Mouse (Mus musculus) MEL (cell line): ENCODE measurements around the gene Bdh1. TPM values are rescaled to one million over a fixed set of nuclear protein-coding genes. Genes with fewer than 3 reads are reported as not detected.

Experiments
- DNase-seq: peaks from one replicate; pipeline ENCODE4 v3.0.0; 2011; ENCODE audit warnings: low read depth, low spot score
- H3K27ac ChIP-seq: 2 replicates; pipeline ENCODE4 v1.5.1; 2012; ENCODE audit warnings: low read depth, mild to moderate bottlenecking, control low read depth, low read length, moderate library complexity; ENCODE audit not compliant: control insufficient read depth
- H3K27me3 ChIP-seq, 2 experiments: fragments of 150-350 bp in 1 of 2; sonication (generic) in 1 of 2; 2 replicates each; pipeline ENCODE4 v1.6.1; 2012; ENCODE audit warnings: low read length in 2 of 2, mild to moderate bottlenecking in 2 of 2, improper control_type of control experiment in 1 of 2, moderate library complexity in 1 of 2; ENCODE audit not compliant: insufficient read depth in 2 of 2, control insufficient read depth in 1 of 2
- H3K36me3 ChIP-seq, 2 experiments: 2 replicates each; pipeline ENCODE4 v1.6.1; 2012 to 2014; ENCODE audit warnings: low read length in 2 of 2, improper control_type of control experiment in 1 of 2, inconsistent platforms in 1 of 2, mild to moderate bottlenecking in 1 of 2; ENCODE audit not compliant: insufficient read depth in 2 of 2, control insufficient read depth in 1 of 2
- H3K4me1 ChIP-seq, 2 experiments: fragments of 150-350 bp in 1 of 2; sonication (generic) in 1 of 2; 2 replicates each; pipeline ENCODE4 v1.6.1; 2012; ENCODE audit warnings: low read length in 2 of 2, improper control_type of control experiment in 1 of 2, mild to moderate bottlenecking in 1 of 2; ENCODE audit not compliant: insufficient read depth in 2 of 2, control insufficient read depth in 1 of 2
- H3K4me3 ChIP-seq, 2 experiments: fragments of 150-350 bp in 1 of 2; sonication (generic) in 1 of 2; 2 replicates each; pipeline ENCODE4 v1.5.1; 2012; ENCODE audit warnings: low read depth in 2 of 2, low read length in 2 of 2, mild to moderate bottlenecking in 2 of 2, moderate library complexity in 2 of 2, control low read depth in 1 of 2, improper control_type of control experiment in 1 of 2; ENCODE audit not compliant: control insufficient read depth in 1 of 2, insufficient read depth in 1 of 2
- H3K79me2 ChIP-seq: 2 replicates; pipeline ENCODE4 v1.6.1; 2012; ENCODE audit warnings: mild to moderate bottlenecking, low read length, moderate library complexity; ENCODE audit not compliant: control insufficient read depth, poor library complexity, insufficient read depth
- H3K9ac ChIP-seq: 2 replicates; pipeline ENCODE4 v1.6.1; 2012; ENCODE audit warnings: low read depth, mild to moderate bottlenecking, control low read depth, low read length, moderate library complexity; ENCODE audit not compliant: control insufficient read depth, poor library complexity, severe bottlenecking
- H3K9me3 ChIP-seq: fragments of 150-350 bp; sonication (generic); replicated peaks from 2 replicates; pipeline ENCODE4 v1.6.1; 2012; ENCODE audit warnings: mild to moderate bottlenecking, low read length, improper control_type of control experiment, moderate library complexity; ENCODE audit not compliant: insufficient read depth
- ETS1 ChIP-seq: IDR thresholded peaks from 2 replicates; pipeline ENCODE4 v1.6.1; 2012; ENCODE audit warnings: low read depth, mild to moderate bottlenecking, inconsistent platforms, low read length, improper control_type of control experiment, moderate library complexity
- GABPA ChIP-seq: IDR thresholded peaks from 2 replicates; pipeline ENCODE4 v1.6.1; 2012; ENCODE audit warnings: low read depth, mild to moderate bottlenecking, inconsistent platforms, low read length, improper control_type of control experiment, moderate library complexity
- GATA1 ChIP-seq: IDR thresholded peaks from 2 replicates; pipeline ENCODE4 v1.6.1; 2011; ENCODE audit warnings: low read depth, low read length, improper control_type of control experiment
- KAT2A ChIP-seq: conservative IDR thresholded peaks from 2 replicates; pipeline ENCODE4 v1.6.1; 2012; ENCODE audit warnings: low read depth, low read length, improper control_type of control experiment, inconsistent platforms
- MAFK ChIP-seq: IDR thresholded peaks from 2 replicates; pipeline ENCODE4 v1.6.1; 2011; ENCODE audit warnings: low read depth, mild to moderate bottlenecking, low read length, improper control_type of control experiment, borderline replicate concordance
- MEF2A ChIP-seq: IDR thresholded peaks from 2 replicates; pipeline ENCODE4 v1.6.1; 2014; ENCODE audit warnings: low read depth, mild to moderate bottlenecking, inconsistent platforms, low read length, improper control_type of control experiment; ENCODE audit not compliant: poor library complexity, insufficient replicate concordance, severe bottlenecking; ENCODE audit errors: extremely low read depth
- MYB ChIP-seq: IDR thresholded peaks from 2 replicates; pipeline ENCODE4 v1.6.1; 2011; ENCODE audit warnings: mild to moderate bottlenecking, low read depth, low read length, improper control_type of control experiment
- MYC ChIP-seq: IDR thresholded peaks from 2 replicates; pipeline ENCODE4 v1.6.1; 2011; ENCODE audit warnings: low read depth, mild to moderate bottlenecking, low read length, improper control_type of control experiment, moderate library complexity
- NELFE ChIP-seq: IDR thresholded peaks from 2 replicates; pipeline ENCODE4 v1.6.1; 2011; ENCODE audit warnings: low read depth, low read length, improper control_type of control experiment
- NRF1 ChIP-seq: IDR thresholded peaks from 2 replicates; pipeline ENCODE4 v1.6.1; 2014; ENCODE audit warnings: low read depth, mild to moderate bottlenecking, inconsistent platforms, low read length, improper control_type of control experiment, moderate library complexity; ENCODE audit not compliant: poor library complexity, insufficient read depth, severe bottlenecking
- POLR2A ChIP-seq, 2 experiments: IDR thresholded peaks; 2 replicates each; pipeline ENCODE4 v1.6.1; 2011 to 2012; ENCODE audit warnings: low read length in 2 of 2, mild to moderate bottlenecking in 2 of 2, control low read depth in 1 of 2, improper control_type of control experiment in 1 of 2, low read depth in 1 of 2, moderate library complexity in 1 of 2; ENCODE audit not compliant: control insufficient read depth in 1 of 2, insufficient read depth in 1 of 2, poor library complexity in 1 of 2
- POLR2AphosphoS5 ChIP-seq: IDR thresholded peaks from 2 replicates; pipeline ENCODE4 v1.6.1; 2012; ENCODE audit warnings: low read depth, borderline replicate concordance, mild to moderate bottlenecking, inconsistent platforms, low read length, moderate library complexity, mixed read lengths
- RCOR1 ChIP-seq: IDR thresholded peaks from 2 replicates; pipeline ENCODE4 v1.6.1; 2012; ENCODE audit warnings: low read depth, mild to moderate bottlenecking, inconsistent platforms, low read length, improper control_type of control experiment
- SIN3A ChIP-seq: IDR thresholded peaks from 2 replicates; pipeline ENCODE4 v1.6.1; 2012; ENCODE audit warnings: low read length, improper control_type of control experiment, inconsistent platforms
- SMC3 ChIP-seq: IDR thresholded peaks from 2 replicates; pipeline ENCODE4 v1.6.1; 2011; ENCODE audit warnings: low read depth, low read length, improper control_type of control experiment
- TAL1 ChIP-seq: IDR thresholded peaks from 2 replicates; pipeline ENCODE4 v1.6.1; 2012; ENCODE audit warnings: mild to moderate bottlenecking, inconsistent platforms, low read length, moderate library complexity, mixed read lengths
- TCF12 ChIP-seq: IDR thresholded peaks from 2 replicates; pipeline ENCODE4 v1.6.1; 2014; ENCODE audit warnings: low read depth, mild to moderate bottlenecking, inconsistent platforms, low read length, improper control_type of control experiment, moderate library complexity
- UBTF ChIP-seq: IDR thresholded peaks from 2 replicates; pipeline ENCODE4 v1.6.1; 2012; ENCODE audit warnings: low read depth, mild to moderate bottlenecking, inconsistent platforms, low read length, improper control_type of control experiment, moderate library complexity, borderline replicate concordance; ENCODE audit not compliant: insufficient read depth
- ZMIZ1 ChIP-seq: IDR thresholded peaks from 2 replicates; pipeline ENCODE4 v1.6.1; 2012; ENCODE audit warnings: low read depth, mild to moderate bottlenecking, inconsistent platforms, low read length, improper control_type of control experiment, moderate library complexity
- ZNF384 ChIP-seq: IDR thresholded peaks from 2 replicates; pipeline ENCODE4 v1.6.1; 2012; ENCODE audit warnings: low read depth, mild to moderate bottlenecking, inconsistent platforms, low read length, improper control_type of control experiment
- polyA plus RNA-seq, 2 experiments: library from polyadenylated mRNA; stranded (reverse) in 1 of 2; unstranded in 1 of 2; fragments of >175 nt in 1 of 2; fragments of >200 nt in 1 of 2; gene quantifications; 2 replicates each; pipeline versions ENCODE4 v1.2.1 to v1.2.4; 2012; ENCODE audit warnings: low replicate concordance in 2 of 2, low read depth in 1 of 2; ENCODE audit not compliant: insufficient read length in 2 of 2, insufficient read depth in 1 of 2, missing spikeins in 1 of 2
- total RNA-seq: library from RNA; depleted of rRNA; stranded (reverse); fragments of 300-350 nt; gene quantifications from 2 replicates; pipeline ENCODE4 v1.2.3, GENCODE M21; 2012

The Bdh1 gene
- total and polyA plus RNA-seq, 3 experiments: 67.5 to 187 TPM; not detected in 1

DNA sequence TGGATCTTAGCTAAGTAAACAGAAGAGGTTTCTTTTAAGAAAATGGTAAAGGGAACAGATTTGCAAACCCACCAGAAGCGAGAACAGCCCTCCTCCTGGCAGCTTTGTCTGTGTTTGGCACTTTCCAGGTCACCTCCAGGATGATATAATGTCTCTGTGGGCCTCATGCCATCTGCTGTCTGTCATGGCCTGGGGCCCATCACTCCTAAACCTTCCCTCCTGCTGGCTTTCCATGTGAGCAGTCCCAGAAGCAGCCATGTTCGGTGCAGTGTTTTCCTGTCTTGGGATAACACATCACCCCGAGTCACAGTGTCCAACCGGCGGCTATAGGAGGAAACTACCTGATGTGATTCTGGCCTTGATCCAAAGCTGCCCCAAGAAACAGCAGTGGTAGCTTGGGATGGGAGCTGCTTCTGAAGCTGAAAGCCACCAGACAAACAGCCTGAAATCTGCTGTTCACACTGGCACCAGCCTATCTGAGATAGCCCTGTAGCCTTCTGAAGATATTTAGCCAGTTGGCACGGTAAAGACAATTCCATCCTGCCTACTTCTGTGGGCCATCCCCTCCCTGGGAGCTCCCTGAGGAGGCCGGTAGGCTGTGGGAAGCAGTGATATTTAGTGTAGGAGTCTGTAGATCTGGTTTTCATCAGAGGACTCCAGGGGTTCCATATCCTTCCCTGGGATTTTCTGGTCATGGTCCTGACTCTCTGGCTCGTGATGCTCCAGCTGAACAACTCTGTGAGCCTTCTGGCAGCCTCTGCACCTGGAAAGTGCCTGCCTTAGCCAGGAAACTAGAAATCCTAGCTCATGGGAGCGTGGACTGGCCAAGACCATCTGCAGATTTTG lies 53.3 kb downstream of the Bdh1 start:
- H3K36me3 ChIP-seq: peaks cover 0 to 16% of the 10 kb centered on the region in 2 experiments; a peak in 2 of 4 replicates
- no peak for DNase-seq
- H3K4me3 ChIP-seq: no peak overlapping the region
- no peak overlapping the region for H3K9ac ChIP-seq
- no peaks in the 10 kb centered on the region for H3K27me3 ChIP-seq
- H3K9me3 ChIP-seq: no peaks in the 10 kb centered on the region
- peaks cover 16 to 22% of the 10 kb centered on the region in 2 experiments for H3K4me1 ChIP-seq
- TF ChIP-seq POLR2AphosphoS5 (no peak), ZNF384 (no peak), MYC (no peak), SMC3 (no peak), GABPA (no peak), MAFK (no peak), TCF12 (no peak), RCOR1 (no peak), MYB (no peak), KAT2A (no peak), UBTF (no peak), TAL1 (no peak), SIN3A (no peak), NELFE (no peak), MEF2A (no peak), NRF1 (no peak), GATA1 (no peak), ZMIZ1 (no peak), ETS1 (no peak), POLR2A (IDR thresholded peaks at IDR 0.05; ENCODE audit: control insufficient read depth in 1 of 2, insufficient read depth in 1 of 2, low read depth in 1 of 2, low read length in 2 of 2, poor library complexity in 1 of 2) (no peak)
- no peaks in the 10 kb centered on the region for H3K79me2 ChIP-seq
- H3K27ac ChIP-seq: no peak overlapping the region
